Mouse (Mus musculus): ENCODE measurements around the gene Prkcsh. TPM values are rescaled to one million over a fixed set of nuclear protein-coding genes. Genes with fewer than 3 reads are reported as not detected.

The Prkcsh gene
- polyA plus RNA-seq, 1 experiment from 2014 or later, result 72.2 TPM

DNA sequence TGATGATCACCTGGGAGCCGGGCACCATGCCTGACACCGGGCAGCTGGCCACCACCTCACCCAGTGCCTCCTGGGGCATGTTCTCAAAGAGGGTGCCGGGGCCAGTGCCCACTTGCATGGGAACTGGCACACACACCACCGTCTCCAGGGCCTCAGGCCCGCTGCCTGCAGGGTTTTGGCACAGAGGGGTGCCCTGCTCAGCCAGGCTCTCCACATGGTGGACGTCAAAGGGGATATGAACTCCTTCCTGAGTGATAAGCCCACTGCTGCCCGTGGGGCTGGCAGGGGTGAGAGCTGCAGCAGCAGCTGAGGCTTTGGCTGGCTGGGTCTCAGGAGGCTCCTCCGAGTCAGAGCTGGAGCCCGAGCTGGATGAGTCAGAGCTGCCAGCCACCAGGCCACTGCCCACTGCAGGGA, 55.4 kb downstream of the Prkcsh start:
- WGBS (ENCODE audit: insufficient replicate concordance), result 80% methylated on average over 9 of the region's 9 CpGs
- peaks cover 9% of the 10 kb centered on the region for H3K36me3 ChIP-seq (ENCODE audit: control insufficient read depth, insufficient read depth, low read length)
- H3K9me3 ChIP-seq (replicated peaks; ENCODE audit: control insufficient read depth, low read length), result no peaks in the 10 kb centered on the region
- no peak overlapping the region for H3K4me2 ChIP-seq
- 0 out of 2 replicates have a peak, but pooled peaks cover 6% of the 10 kb centered on the region for H3K4me1 ChIP-seq (ENCODE audit: control insufficient read depth, insufficient read depth, low read length)
- H3K4me3 ChIP-seq (ENCODE audit: low read depth, low read length), result no peak overlapping the region
- no peak for ATAC-seq (replicated peaks; ENCODE audit: insufficient number of reproducible peaks, low FRiP score, low TSS enrichment)
- H3K9ac ChIP-seq (ENCODE audit: low read depth, low read length), result no peak overlapping the region
- no peak overlapping the region for H3K27ac ChIP-seq (ENCODE audit: low read depth, low read length)
- peaks cover 26% of the 10 kb centered on the region for H3K27me3 ChIP-seq (ENCODE audit: control insufficient read depth, insufficient read depth, low read length)

DNA sequence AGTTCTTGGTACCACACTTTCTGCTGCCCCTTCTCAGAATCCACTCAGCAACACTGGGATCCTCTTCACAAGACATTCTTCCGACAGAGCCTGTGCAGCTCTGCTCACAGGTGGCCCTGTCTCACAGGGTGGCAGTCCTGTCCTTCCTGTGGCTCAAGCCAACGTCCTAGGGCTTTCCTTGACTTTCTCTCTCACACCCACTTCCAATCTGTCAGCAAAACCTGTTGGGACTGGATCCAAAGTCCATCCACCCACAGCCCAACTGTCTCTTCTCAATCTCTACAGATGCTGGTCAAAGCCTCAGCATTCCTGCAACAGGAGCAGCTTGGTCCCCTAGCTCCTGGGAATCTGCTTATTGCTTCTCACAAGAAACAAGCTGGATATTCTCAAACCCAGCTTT, 58.7 kb downstream of the Prkcsh start:
- Histone ChIP-seq H3K36me3 (ENCODE audit: control insufficient read depth, insufficient read depth, low read length) (peaks cover 33% of the 10 kb centered on the region), H3K4me3 (ENCODE audit: low read depth, low read length) (no peak overlapping the region)
- WGBS (ENCODE audit: insufficient replicate concordance), result 82% methylated on average over 2 of the region's 2 CpGs

More for the DNA sequence above, 58.7 kb downstream of the Prkcsh start:
- Histone ChIP-seq H3K9me3 (replicated peaks; ENCODE audit: control insufficient read depth, low read length) (no peaks in the 10 kb centered on the region), H3K27me3 (ENCODE audit: control insufficient read depth, insufficient read depth, low read length) (0 out of 2 replicates have a peak, but pooled peaks cover 2% of the 10 kb centered on the region), H3K9ac (ENCODE audit: low read depth, low read length) (no peak overlapping the region), H3K4me1 (ENCODE audit: control insufficient read depth, insufficient read depth, low read length) (no peaks in the 10 kb centered on the region), H3K27ac (ENCODE audit: low read depth, low read length) (no peak overlapping the region), H3K4me2 (no peak overlapping the region)
- ATAC-seq (replicated peaks; ENCODE audit: insufficient number of reproducible peaks, low FRiP score, low TSS enrichment), result no peak

Other genes with a start within 250 kb of the Prkcsh start
- gene Spc24, start 242.5 kb upstream of the Prkcsh start, polyA plus RNA-seq (2014; fragmentation: Nextera tagmentation; extraction: Ambion mirVana), result 90.5 and 103 TPM in 2 replicates
- gene Kank2, start 204.1 kb upstream of the Prkcsh start, polyA plus RNA-seq (2014; fragmentation: Nextera tagmentation; extraction: Ambion mirVana), result 8.9 and 9.0 TPM in 2 replicates
- 1.1 and 1.9 TPM in 2 replicates for gene Angptl8, start 167.3 kb upstream of the Prkcsh start, polyA plus RNA-seq (2014; fragmentation: Nextera tagmentation; extraction: Ambion mirVana)
- gene Dock6, start 150.2 kb upstream of the Prkcsh start, polyA plus RNA-seq (2014; fragmentation: Nextera tagmentation; extraction: Ambion mirVana), result 43.9 and 50.1 TPM in 2 replicates
- 5.6 and 6.4 TPM in 2 replicates for gene Rab3d, start 84.6 kb upstream of the Prkcsh start, polyA plus RNA-seq (2014; fragmentation: Nextera tagmentation; extraction: Ambion mirVana)
- 2.3 and 3.3 TPM in 2 replicates for gene Ccdc159, start 75.3 kb upstream of the Prkcsh start, polyA plus RNA-seq (2014; fragmentation: Nextera tagmentation; extraction: Ambion mirVana)
- gene Tmem205, start 75.2 kb upstream of the Prkcsh start, polyA plus RNA-seq (2014; fragmentation: Nextera tagmentation; extraction: Ambion mirVana), result 39.0 and 45.1 TPM in 2 replicates
- gene Plppr2, start 65.8 kb upstream of the Prkcsh start, polyA plus RNA-seq (2014; fragmentation: Nextera tagmentation; extraction: Ambion mirVana), result 5.3 and 5.5 TPM in 2 replicates
- gene Swsap1, start 47.1 kb upstream of the Prkcsh start, polyA plus RNA-seq (2014; fragmentation: Nextera tagmentation; extraction: Ambion mirVana), result 9.0 and 13.1 TPM in 2 replicates
- 15.4 and 22.8 TPM in 2 replicates for gene Epor, start 39.3 kb upstream of the Prkcsh start, polyA plus RNA-seq (2014; fragmentation: Nextera tagmentation; extraction: Ambion mirVana)
- gene Rgl3, start 13.4 kb upstream of the Prkcsh start, polyA plus RNA-seq (2014; fragmentation: Nextera tagmentation; extraction: Ambion mirVana), result 0.74 and 1.1 TPM in 2 replicates
- not detected in 2 replicates for gene Ccdc151, start 172 bp upstream of the Prkcsh start, polyA plus RNA-seq (2014; fragmentation: Nextera tagmentation; extraction: Ambion mirVana)
- gene Elavl3, start 49.2 kb downstream of the Prkcsh start, polyA plus RNA-seq (2014; fragmentation: Nextera tagmentation; extraction: Ambion mirVana), result 0.27 and 0.37 TPM in 2 replicates
- gene Gm49318, start 68.5 kb downstream of the Prkcsh start, polyA plus RNA-seq (2014; fragmentation: Nextera tagmentation; extraction: Ambion mirVana), result not detected in 2 replicates
- gene Zfp653, start 68.6 kb downstream of the Prkcsh start, polyA plus RNA-seq (2014; fragmentation: Nextera tagmentation; extraction: Ambion mirVana), result 5.5 and 6.7 TPM in 2 replicates
- 48.4 and 50.6 TPM in 2 replicates for gene Ecsit, start 82.6 kb downstream of the Prkcsh start, polyA plus RNA-seq (2014; fragmentation: Nextera tagmentation; extraction: Ambion mirVana)
- gene Cnn1, start 96.4 kb downstream of the Prkcsh start, polyA plus RNA-seq (2014; fragmentation: Nextera tagmentation; extraction: Ambion mirVana), result 388 and 445 TPM in 2 replicates
- 132 and 134 TPM in 2 replicates for gene Elof1, start 114.4 kb downstream of the Prkcsh start, polyA plus RNA-seq (2014; fragmentation: Nextera tagmentation; extraction: Ambion mirVana)
- gene Acp5, start 132.9 kb downstream of the Prkcsh start, polyA plus RNA-seq (2014; fragmentation: Nextera tagmentation; extraction: Ambion mirVana), result 51.6 and 68.9 TPM in 2 replicates
- 47.0 and 47.8 TPM in 2 replicates for gene Pigyl, start 154.0 kb downstream of the Prkcsh start, polyA plus RNA-seq (2014; fragmentation: Nextera tagmentation; extraction: Ambion mirVana)
- gene Zfp872, start 185.3 kb downstream of the Prkcsh start, polyA plus RNA-seq (2014; fragmentation: Nextera tagmentation; extraction: Ambion mirVana), result 0.04 and 0.10 TPM in 2 replicates
- gene Zfp809, start 222.9 kb downstream of the Prkcsh start, polyA plus RNA-seq (2014; fragmentation: Nextera tagmentation; extraction: Ambion mirVana), result 19.0 and 20.0 TPM in 2 replicates

Data from heart, embryonic 11.5 days (tissue).